Mouse (Mus musculus) midbrain, embryonic 10.5 days (tissue): Measurements from ENCODE around the gene Slc34a3. TPM values are rescaled to one million over a fixed set of nuclear protein-coding genes. Genes with fewer than 3 reads are reported as not detected.
"Not testable (repeated sequence)": the region's sequence is repeated elsewhere in the genome, so short reads cannot be mapped to it uniquely, and the experiment has no call there.

Experiments
- DNase-seq: peaks from one replicate; pipeline ENCODE4 v3.0.0-alpha.2; 2017; ENCODE audit warnings: low spot score
- H3K27ac ChIP-seq: fragments of 300-500 bp; sonication (generic); replicated peaks from 2 replicates; pipeline ENCODE4 v1.5.1; 2016; ENCODE audit warnings: mild to moderate bottlenecking
- H3K27me3 ChIP-seq: fragments of 300-500 bp; sonication (generic); 2 replicates; pipeline ENCODE4 v1.6.1; 2016; ENCODE audit warnings: low read depth, mild to moderate bottlenecking; ENCODE audit not compliant: poor library complexity, severe bottlenecking
- H3K36me3 ChIP-seq: fragments of 300-500 bp; sonication (generic); 2 replicates; pipeline ENCODE4 v1.6.1; 2016; ENCODE audit warnings: mild to moderate bottlenecking, moderate library complexity
- H3K4me1 ChIP-seq: fragments of 300-500 bp; sonication (generic); 2 replicates; pipeline ENCODE4 v1.6.1; 2016
- H3K4me3 ChIP-seq: fragments of 300-500 bp; sonication (generic); 2 replicates; pipeline ENCODE4 v1.5.1; 2016; ENCODE audit warnings: mild to moderate bottlenecking, moderate library complexity
- H3K9me3 ChIP-seq: fragments of 300-500 bp; sonication (generic); replicated peaks from 2 replicates; pipeline ENCODE4 v1.6.1; 2016; ENCODE audit warnings: mild to moderate bottlenecking
- WGBS: fragments of 180-500 bp; shearing (Covaris S2); methylation state at CpG from one replicate; pipeline ENCODE4 v1.1.7; 2016; 5-methylcytosine and 5-hydroxymethylcytosine counted together
- polyA plus RNA-seq: library from polyadenylated mRNA; unstranded; fragments of >200 nt; fragmentation: Nextera tagmentation; extraction: Ambion mirVana; gene quantifications from 2 replicates; pipeline ENCODE4 v1.2.1, GENCODE M21; 2016

Gene Slc34a3
- polyA plus RNA-seq, 1 experiment from 2014 or later: not detected

GRCm38 (mm10) chr2:25263623-25264285 is 29.6 kb upstream of the Slc34a3 start:
- no peak overlapping the region for H3K27ac ChIP-seq
- WGBS: 21% methylated on average over 12 of the region's 12 CpGs
- H3K36me3 ChIP-seq: peaks cover 11% of the 10 kb centered on the region
- H3K4me3 ChIP-seq: peak overlapping the region; percentile 79
- H3K27me3 ChIP-seq: peaks cover 25% of the 10 kb centered on the region
- H3K9me3 ChIP-seq: no peaks in the 10 kb centered on the region
- no peak for DNase-seq
- peaks cover 52% of the 10 kb centered on the region for H3K4me1 ChIP-seq

DNA sequence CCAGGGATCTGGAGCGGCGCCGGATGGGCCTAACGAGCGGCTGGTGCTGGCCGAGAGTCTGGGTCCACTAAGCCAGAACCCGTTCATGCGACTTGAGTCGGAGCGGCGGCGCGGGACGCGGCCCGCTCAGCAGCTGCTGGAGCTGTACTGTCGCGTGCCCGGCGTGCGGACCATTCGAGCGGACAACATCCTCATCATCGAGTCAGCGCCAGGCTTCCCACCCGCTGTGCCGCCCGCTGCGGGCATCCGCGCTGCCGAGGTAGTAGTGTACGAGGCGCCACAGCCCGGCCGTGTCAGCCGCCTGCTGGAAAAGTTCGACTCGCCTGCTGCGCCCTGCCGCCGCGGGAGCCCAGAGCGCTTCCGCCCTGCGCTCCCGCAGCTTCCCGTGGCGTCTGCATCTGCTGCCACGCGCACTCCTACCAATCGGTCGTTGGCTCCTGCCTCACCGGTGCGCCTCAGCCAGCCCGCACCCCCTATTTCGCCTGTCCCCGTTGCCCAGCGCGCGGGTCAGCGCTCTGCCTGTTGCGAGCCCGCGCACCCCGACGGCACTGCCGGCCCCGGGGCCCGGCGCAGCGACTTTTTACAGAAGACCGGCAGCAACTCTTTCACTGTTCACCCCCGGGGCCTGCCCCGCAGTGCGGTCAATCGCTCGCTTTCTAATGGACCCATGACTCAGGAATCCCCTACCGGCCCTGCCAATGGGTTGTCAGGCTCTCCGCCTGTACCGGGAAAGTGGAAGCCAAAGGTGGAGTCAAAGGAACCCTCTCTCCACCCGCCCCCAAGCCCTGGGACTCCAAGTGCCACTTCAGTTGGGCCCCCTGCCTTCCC is 28.8 kb upstream of the Slc34a3 start:
- H3K9me3 ChIP-seq: no peaks in the 10 kb centered on the region
- H3K4me1 ChIP-seq: peaks cover 52% of the 10 kb centered on the region
- H3K27ac ChIP-seq: peak overlapping the region; percentile 73

GRCm38 (mm10) chr2:25262291-25262767 is 28.2 kb upstream of the Slc34a3 start, which contains the start of gene Tprn:
Gene Tprn (plus strand): TSS chr2:25262618.
- peak within 1 kb of the TSS; percentile 73 for H3K27ac ChIP-seq
- DNase-seq: peak; percentile 91
- H3K9me3 ChIP-seq: no peaks in the 10 kb centered on the region
- H3K36me3 ChIP-seq: no peaks in the 10 kb centered on the region
- WGBS: under 1% methylated on average over 39 of the region's 39 CpGs
- peaks cover 25% of the 10 kb centered on the region for H3K27me3 ChIP-seq
- peak within 1 kb of the TSS; percentile 79 for H3K4me3 ChIP-seq
- peaks cover 51% of the 10 kb centered on the region for H3K4me1 ChIP-seq

More for the DNA sequence above, 28.8 kb upstream of the Slc34a3 start:
- DNase-seq: no peak
- under 1% methylated on average over 80 of the region's 82 CpGs for WGBS
- H3K4me3 ChIP-seq: peak overlapping the region; percentile 79
- peaks cover 25% of the 10 kb centered on the region for H3K27me3 ChIP-seq
- H3K36me3 ChIP-seq: peaks cover 4% of the 10 kb centered on the region; the same call in 1 of the 2 replicates

DNA sequence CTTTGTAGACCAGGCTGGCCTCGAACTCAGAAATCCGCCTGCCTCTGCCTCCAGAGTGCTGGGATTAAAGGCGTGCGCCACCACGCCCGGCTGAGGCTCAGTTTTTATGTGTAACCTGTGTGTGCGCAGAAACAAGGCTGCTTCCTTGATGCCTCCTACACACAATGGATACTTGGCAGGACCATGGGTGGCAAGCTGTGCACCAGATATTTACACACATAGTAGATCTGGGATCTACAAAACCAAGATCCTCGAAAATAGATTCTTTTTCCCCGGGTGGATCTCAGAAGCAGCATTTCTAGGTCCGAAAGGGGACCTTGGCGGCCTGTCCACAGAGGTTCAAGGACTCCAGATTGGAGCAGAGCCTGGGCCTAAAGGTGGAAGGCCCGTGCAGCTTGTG is 27.7 kb upstream of the Slc34a3 start:
- WGBS: 48% methylated on average over 12 of the region's 12 CpGs
- H3K27me3 ChIP-seq: peaks cover 25% of the 10 kb centered on the region
- H3K4me1 ChIP-seq: peaks cover 46% of the 10 kb centered on the region
- no peaks in the 10 kb centered on the region for H3K9me3 ChIP-seq
- peak overlapping the region; percentile 72 for H3K27ac ChIP-seq
- peak overlapping the region; percentile 79 for H3K4me3 ChIP-seq
- H3K36me3 ChIP-seq: no peaks in the 10 kb centered on the region
- no peak for DNase-seq

DNA sequence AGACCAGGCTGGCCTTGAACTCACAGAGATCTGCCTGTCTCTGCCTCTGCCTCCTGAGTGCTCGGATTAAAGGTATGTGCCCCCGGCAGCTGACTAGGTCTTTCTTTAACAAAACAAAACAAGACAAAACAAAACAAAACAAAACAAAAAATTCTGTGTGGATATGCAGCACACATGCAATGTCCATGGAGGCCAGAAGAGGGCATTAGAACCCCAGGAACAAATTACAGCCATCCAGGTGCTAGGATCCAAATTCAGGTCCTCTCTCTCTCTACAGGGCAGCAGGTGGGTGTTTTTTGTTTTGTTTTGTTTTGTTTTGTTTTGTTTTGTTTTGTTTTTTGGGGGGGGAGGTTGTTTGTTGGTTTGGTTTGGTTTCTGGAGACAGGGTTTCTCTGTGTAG is 24.7 kb upstream of the Slc34a3 start:
- no peaks in the 10 kb centered on the region for H3K36me3 ChIP-seq
- H3K4me3 ChIP-seq: no peak overlapping the region
- peaks cover 39% of the 10 kb centered on the region for H3K4me1 ChIP-seq
- no peak overlapping the region for H3K27ac ChIP-seq
- no peaks in the 10 kb centered on the region for H3K9me3 ChIP-seq
- WGBS: 56% methylated on average over 2 of the region's 2 CpGs
- no peak for DNase-seq
- peaks cover 11% of the 10 kb centered on the region for H3K27me3 ChIP-seq

- WGBS: 82% methylated on average over 5 of the region's 5 CpGs
- peaks cover 24% of the 10 kb centered on the region for H3K4me1 ChIP-seq
- DNase-seq, H3K9me3 ChIP-seq, H3K27ac ChIP-seq, H3K27me3 ChIP-seq, H3K4me3 ChIP-seq: not testable (repeated sequence)
- peaks cover 14% of the 10 kb centered on the region for H3K36me3 ChIP-seq
Observed at GRCm38 (mm10) chr2:25257250-25257649, 23.1 kb upstream of the Slc34a3 start.

- peaks cover 21% of the 10 kb centered on the region for H3K36me3 ChIP-seq
- H3K27ac ChIP-seq, H3K9me3 ChIP-seq, H3K27me3 ChIP-seq, DNase-seq: not testable (repeated sequence)
- 61% methylated on average over 12 of the region's 12 CpGs for whole genome bisulfite sequencing
- peak overlapping the region; percentile 92 for H3K4me3 ChIP-seq
- H3K4me1 ChIP-seq: peaks cover 18% of the 10 kb centered on the region
Observed at GRCm38 (mm10) chr2:25256443-25257109, 22.4 kb upstream of the Slc34a3 start.

- H3K4me1 ChIP-seq: peaks cover 18% of the 10 kb centered on the region
- peak within 1 kb of the TSS; percentile 92 for H3K4me3 ChIP-seq
- H3K36me3 ChIP-seq: peaks cover 34% of the 10 kb centered on the region
- DNase-seq: peak; percentile 95
- WGBS: 0% methylated on average over 39 of the region's 39 CpGs
- no peaks in the 10 kb centered on the region for H3K27me3 ChIP-seq
- peak within 1 kb of the TSS; percentile 94 for H3K27ac ChIP-seq
- no peaks in the 10 kb centered on the region for H3K9me3 ChIP-seq
Observed at GRCm38 (mm10) chr2:25255284-25255779, 21.2 kb upstream of the Slc34a3 start, which contains the start of gene Tmem203. Gene Tmem203 (plus strand): TSS chr2:25255439.

DNA sequence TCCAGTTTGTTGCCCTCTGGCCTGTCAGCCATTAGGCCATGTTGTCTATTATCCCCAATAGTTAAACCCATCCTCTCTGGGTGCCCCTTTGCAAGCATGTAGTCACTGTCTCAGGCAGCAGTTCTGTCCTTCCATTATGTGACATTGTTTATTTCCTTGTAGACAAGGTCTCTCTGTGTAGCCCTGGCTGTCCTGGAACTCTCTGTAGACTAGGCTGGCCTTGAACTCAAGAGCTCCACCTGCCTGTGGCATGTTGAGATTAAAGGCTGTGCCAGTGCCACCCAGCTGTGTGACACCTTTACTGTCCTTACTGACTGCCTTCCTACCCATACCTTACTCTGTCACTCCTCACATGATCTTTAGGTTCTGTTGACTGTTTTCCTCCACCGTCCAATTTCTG is 18.2 kb upstream of the Slc34a3 start:
- 89% methylated on average over 1 of the region's 1 CpGs for WGBS
- Histone ChIP-seq H3K36me3 (peaks cover 64% of the 10 kb centered on the region), H3K27me3 (no peaks in the 10 kb centered on the region), H3K9me3 (no peaks in the 10 kb centered on the region), H3K27ac (no peak overlapping the region), H3K4me1 (peaks cover 18% of the 10 kb centered on the region), H3K4me3 (no peak overlapping the region)
- no peak for DNase-seq

DNA sequence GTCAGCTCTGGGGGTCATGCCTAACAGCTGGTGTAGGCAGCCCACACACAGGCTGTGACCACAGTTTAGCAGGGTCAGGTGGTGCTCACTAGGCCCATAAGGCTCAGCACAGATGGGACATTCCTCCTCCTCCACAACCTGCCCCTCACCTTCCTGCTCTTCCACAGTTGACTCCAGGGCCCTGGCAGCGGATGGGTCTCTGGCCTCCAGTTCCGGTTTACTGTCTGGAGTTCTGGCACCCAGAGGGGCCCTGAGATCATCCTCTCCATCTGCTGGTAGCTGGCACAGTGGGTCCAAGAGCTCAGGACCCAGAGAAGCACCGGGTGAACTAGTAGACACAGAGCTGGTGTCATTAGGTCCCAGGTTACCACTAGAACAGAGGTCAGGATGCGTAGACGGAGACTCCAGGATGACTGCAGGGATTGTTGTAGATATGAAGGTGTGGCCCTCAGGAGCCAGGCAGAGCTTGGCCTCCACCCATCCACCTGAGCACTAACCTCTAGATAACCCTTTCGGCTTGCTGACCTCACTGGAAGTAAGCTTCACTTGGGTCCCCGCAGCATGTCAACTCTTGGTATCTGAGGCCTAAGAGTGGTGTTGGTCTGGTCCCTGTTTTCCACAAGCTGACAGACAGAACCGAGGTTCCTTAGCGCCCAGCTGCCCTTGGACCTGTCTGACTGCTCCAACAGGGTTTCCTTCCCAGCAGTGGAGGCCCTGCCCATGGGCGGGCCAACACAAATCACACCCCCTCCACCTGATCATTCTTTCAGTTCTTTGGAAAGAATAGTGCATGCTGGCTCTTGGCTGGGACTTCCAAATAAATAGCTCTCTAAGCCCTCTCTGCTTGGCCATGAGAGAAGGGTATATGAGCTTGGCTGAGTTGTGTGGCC is 12.3 kb upstream of the Slc34a3 start, which contains the start of gene AL732309.1:
Gene AL732309.1 (minus strand): TSS at position 681 of the 890 bp plus-strand sequence.
- Histone ChIP-seq H3K27ac (no peak within 1 kb of the TSS), H3K9me3 (no peaks in the 10 kb centered on the region), H3K27me3 (peaks cover 30% of the 10 kb centered on the region), H3K36me3 (peaks cover 75% of the 10 kb centered on the region), H3K4me1 (peaks cover 20% of the 10 kb centered on the region), H3K4me3 (no peak within 1 kb of the TSS)
- 92% methylated on average over 10 of the region's 10 CpGs for WGBS
- DNase-seq: no peak

GRCm38 (mm10) chr2:25244144-25244543 is 10.0 kb upstream of the Slc34a3 start:
- H3K36me3 ChIP-seq: peaks cover 52% of the 10 kb centered on the region
- DNase-seq: no peak

More at GRCm38 (mm10) chr2:25244144-25244543, 10.0 kb upstream of the Slc34a3 start:
- H3K4me3 ChIP-seq: no peak overlapping the region
- H3K9me3 ChIP-seq: no peaks in the 10 kb centered on the region
- H3K27me3 ChIP-seq: peaks cover 38% of the 10 kb centered on the region
- no peak overlapping the region for H3K27ac ChIP-seq
- H3K4me1 ChIP-seq: peaks cover 33% of the 10 kb centered on the region
- WGBS: 83% methylated on average over 4 of the region's 4 CpGs
